Mouse (Mus musculus) hindbrain, embryonic 14.5 days (tissue): ENCODE data around the gene 2900011O08Rik. TPM values are rescaled to one million over a fixed set of nuclear protein-coding genes. Genes with fewer than 3 reads are reported as not detected.

Experiments
- ATAC-seq: fragments of 200-750 bp; cut with Nextera tagmentation; 2 replicates; pipeline ENCODE4 v1.8.0; 2017; ENCODE audit warnings: moderate number of reproducible peaks, mild to moderate bottlenecking, moderate TSS enrichment, moderate library complexity; ENCODE audit not compliant: low FRiP score
- DNase-seq: peaks from one replicate; pipeline ENCODE4 v3.0.0-alpha.2; 2015; ENCODE audit warnings: low spot score
- H3K27ac ChIP-seq: fragments of 300-500 bp; sonication (generic); 2 replicates; pipeline ENCODE4 v1.5.1; 2014; ENCODE audit warnings: mild to moderate bottlenecking, moderate library complexity
- H3K27me3 ChIP-seq: fragments of 300-500 bp; sonication (generic); 2 replicates; pipeline ENCODE4 v1.6.1; 2014; ENCODE audit warnings: mild to moderate bottlenecking, low read length, mixed read lengths; ENCODE audit not compliant: control insufficient read depth, insufficient read depth
- H3K36me3 ChIP-seq: fragments of 300-500 bp; sonication (generic); replicated peaks from 2 replicates; pipeline ENCODE4 v1.6.1; 2014; ENCODE audit not compliant: control insufficient read depth, insufficient read depth
- H3K4me1 ChIP-seq: fragments of 300-500 bp; sonication (generic); replicated peaks from 2 replicates; pipeline ENCODE4 v1.6.1; 2014; ENCODE audit warnings: antibody characterized with exemption, low read length, mixed read lengths; ENCODE audit not compliant: control insufficient read depth, insufficient read depth
- H3K4me2 ChIP-seq: fragments of 300-500 bp; sonication (generic); replicated peaks from 2 replicates; pipeline ENCODE4 v1.6.1; 2014; ENCODE audit warnings: mild to moderate bottlenecking, moderate library complexity
- H3K4me3 ChIP-seq: fragments of 300-500 bp; sonication (generic); replicated peaks from 2 replicates; pipeline ENCODE4 v1.5.1; 2014; ENCODE audit warnings: mild to moderate bottlenecking, low read length
- H3K9ac ChIP-seq: fragments of 300-500 bp; sonication (generic); 2 replicates; pipeline ENCODE4 v1.6.1; 2014
- H3K9me3 ChIP-seq: fragments of 300-500 bp; sonication (generic); 2 replicates; pipeline ENCODE4 v1.6.1; 2016; ENCODE audit warnings: low read length; ENCODE audit not compliant: control insufficient read depth
- WGBS: fragments of 180-500 bp; shearing (Covaris S2); extraction: QIAGEN DNeasy Blood & Tissue Kit; methylation state at CpG from one replicate; pipeline ENCODE4 v1.1.7; 2014; 5-methylcytosine and 5-hydroxymethylcytosine counted together
- polyA plus RNA-seq: library from polyadenylated mRNA; unstranded; fragments of >200 nt; fragmentation: Nextera tagmentation; extraction: Ambion mirVana; gene quantifications from 2 replicates; pipeline ENCODE4 v1.2.1, GENCODE M21; 2014

2900011O08Rik gene
- polyA plus RNA-seq, 1 experiment from 2014 or later, result 177 TPM

DNA sequence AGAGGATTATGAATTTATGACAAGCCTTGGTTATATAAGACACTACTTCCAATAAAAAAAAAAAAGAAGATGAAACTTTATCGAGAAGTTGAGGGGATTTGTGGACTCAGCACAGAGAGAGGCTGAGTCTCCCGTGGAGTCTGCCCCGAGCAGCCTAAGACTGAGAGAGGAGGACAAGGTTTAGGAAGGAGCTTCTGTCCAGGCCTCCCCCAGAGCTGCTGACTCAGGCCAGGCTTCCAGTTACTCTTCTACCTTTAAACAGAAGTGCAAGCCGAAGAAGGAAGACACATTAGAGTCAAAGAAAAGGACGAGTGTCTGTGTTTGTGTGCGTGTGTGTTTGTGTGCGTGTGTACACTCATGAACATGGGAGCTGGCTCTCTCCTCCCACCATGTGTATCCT lies 144.4 kb downstream of the 2900011O08Rik start:
- Histone ChIP-seq H3K4me1 (no peaks in the 10 kb centered on the region), H3K27ac (no peak overlapping the region), H3K4me2 (no peak overlapping the region), H3K9me3 (no peaks in the 10 kb centered on the region), H3K36me3 (peaks cover 99% of the 10 kb centered on the region), H3K9ac (no peak overlapping the region), H3K4me3 (no peak overlapping the region), H3K27me3 (no peaks in the 10 kb centered on the region)
- 86% methylated on average over 7 of the region's 7 CpGs for WGBS
- ATAC-seq (no peak), DNase-seq (no peak)

DNA sequence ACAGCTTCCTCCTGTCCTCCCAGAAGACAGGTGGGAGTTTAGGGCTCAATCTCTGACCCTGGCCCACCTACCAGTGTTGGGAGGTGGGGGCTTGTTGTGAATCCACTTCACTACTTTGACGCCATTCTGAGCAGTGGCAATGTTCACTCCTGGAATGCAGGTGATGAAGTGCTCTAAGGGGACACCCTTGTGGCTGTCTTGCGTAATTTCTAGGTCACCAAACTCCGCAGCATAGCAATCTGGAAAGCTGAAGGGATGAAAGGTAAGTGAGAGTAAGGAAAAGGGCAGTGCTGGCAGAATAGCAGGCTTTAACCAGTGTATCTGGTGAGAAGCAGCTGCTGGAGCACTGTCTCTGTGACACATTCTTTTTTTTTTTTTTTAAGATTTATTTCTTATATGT lies 145.0 kb downstream of the 2900011O08Rik start:
- H3K4me3 ChIP-seq, result no peak overlapping the region
- DNase-seq, result no peak
- H3K36me3 ChIP-seq, result peaks cover 99% of the 10 kb centered on the region
- H3K9ac ChIP-seq, result no peak overlapping the region
- ATAC-seq, result no peak
- no peak overlapping the region for H3K27ac ChIP-seq
- H3K27me3 ChIP-seq, result no peaks in the 10 kb centered on the region
- no peaks in the 10 kb centered on the region for H3K4me1 ChIP-seq
- no peak overlapping the region for H3K4me2 ChIP-seq
- H3K9me3 ChIP-seq, result no peaks in the 10 kb centered on the region
- WGBS, result 82% methylated on average over 3 of the region's 3 CpGs

DNA sequence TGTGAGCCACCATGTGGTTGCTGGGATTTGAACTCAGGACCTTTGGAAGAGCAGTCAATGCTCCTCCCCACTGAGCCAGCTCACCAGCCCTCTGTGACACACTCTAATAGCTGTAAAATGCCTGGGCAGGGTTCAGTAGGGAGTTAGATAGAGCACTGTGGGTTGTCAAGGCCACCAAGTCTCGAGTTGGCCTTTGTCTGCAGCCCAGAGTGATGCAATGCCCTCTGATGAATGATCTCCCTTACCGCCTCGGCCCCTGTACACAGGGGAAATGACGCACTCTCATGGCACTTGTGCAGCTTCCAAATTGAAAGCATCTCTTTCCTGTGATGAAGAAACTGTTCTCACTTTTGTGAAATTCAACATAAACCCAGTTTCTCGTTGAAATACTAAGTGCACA lies 145.4 kb downstream of the 2900011O08Rik start:
- no peak overlapping the region for H3K4me2 ChIP-seq
- DNase-seq, result no peak
- H3K27ac ChIP-seq, result no peak overlapping the region
- H3K4me1 ChIP-seq, result no peaks in the 10 kb centered on the region
- H3K27me3 ChIP-seq, result no peaks in the 10 kb centered on the region
- no peaks in the 10 kb centered on the region for H3K9me3 ChIP-seq
- H3K9ac ChIP-seq, result no peak overlapping the region
- 88% methylated on average over 5 of the region's 5 CpGs for WGBS
- peaks cover 99% of the 10 kb centered on the region for H3K36me3 ChIP-seq
- ATAC-seq, result no peak
- H3K4me3 ChIP-seq, result no peak overlapping the region

DNA sequence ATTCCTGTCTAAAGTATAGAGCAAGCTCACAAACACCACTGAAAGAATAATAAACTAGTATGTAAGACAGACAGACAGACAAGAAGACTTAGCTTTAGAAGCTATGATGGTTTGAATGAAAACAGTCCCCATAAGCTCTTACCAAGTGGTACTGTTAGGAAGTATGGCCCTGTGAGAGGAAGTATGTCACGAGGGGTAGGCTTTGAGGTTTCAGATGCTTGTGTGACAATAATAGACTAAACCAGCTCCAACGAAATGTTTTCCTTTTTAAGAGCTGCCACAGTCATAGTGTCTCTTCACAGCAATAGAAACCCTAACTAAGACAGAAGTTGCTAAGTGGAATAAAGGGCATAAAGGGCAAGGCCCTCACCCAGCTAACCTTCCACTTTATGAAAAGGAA lies 148.6 kb downstream of the 2900011O08Rik start:
- 89% methylated on average over 2 of the region's 2 CpGs for WGBS
- Histone ChIP-seq H3K4me1 (no peaks in the 10 kb centered on the region), H3K9me3 (no peaks in the 10 kb centered on the region), H3K4me2 (no peak overlapping the region), H3K27me3 (no peaks in the 10 kb centered on the region), H3K9ac (no peak overlapping the region), H3K36me3 (peaks cover 98% of the 10 kb centered on the region), H3K27ac (no peak overlapping the region), H3K4me3 (no peak overlapping the region)
- DNase-seq (no peak), ATAC-seq (no peak)

DNA sequence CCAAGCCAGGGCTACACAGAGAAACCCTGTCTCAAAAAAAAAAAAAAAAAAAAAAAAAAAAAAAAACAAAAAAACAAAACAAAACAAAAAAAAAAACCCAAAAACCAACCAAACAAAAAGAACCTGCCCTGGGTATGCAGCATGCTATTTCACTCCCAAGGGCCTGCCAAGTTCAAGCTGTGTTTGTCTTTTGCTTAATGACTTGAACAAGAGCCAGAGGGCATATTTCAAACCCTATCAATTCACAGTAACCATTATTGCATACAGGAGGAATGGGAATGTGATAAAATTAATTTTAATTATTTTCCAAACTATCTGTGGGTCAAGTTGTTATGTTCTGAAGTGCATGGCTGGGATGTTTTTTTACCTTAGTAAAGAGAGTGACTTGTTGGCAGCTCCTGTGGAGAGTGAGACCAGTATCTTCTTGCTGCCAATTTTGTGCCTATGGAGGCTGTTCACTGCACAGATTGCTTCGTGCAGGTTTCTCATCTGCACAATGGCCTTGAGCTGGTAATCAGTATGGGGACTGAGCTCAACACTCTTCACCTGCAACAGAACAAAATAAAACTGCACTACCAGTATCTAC lies 151.7 kb downstream of the 2900011O08Rik start:
- DNase-seq, result no peak
- WGBS, result 93% methylated on average over 1 of the region's 1 CpGs
- peaks cover 98% of the 10 kb centered on the region for H3K36me3 ChIP-seq

GRCm38 (mm10) chr16:14139106-14139505 lies 152.7 kb downstream of the 2900011O08Rik start:
- no peak overlapping the region for H3K27ac ChIP-seq
- no peak for DNase-seq
- H3K9ac ChIP-seq, result no peak overlapping the region
- H3K4me1 ChIP-seq, result no peaks in the 10 kb centered on the region
- H3K4me2 ChIP-seq, result no peak overlapping the region
- ATAC-seq, result no peak
- H3K36me3 ChIP-seq, result peaks cover 98% of the 10 kb centered on the region
- H3K9me3 ChIP-seq, result no peaks in the 10 kb centered on the region
- H3K4me3 ChIP-seq, result no peak overlapping the region
- no peaks in the 10 kb centered on the region for H3K27me3 ChIP-seq

More for the DNA sequence above, 151.7 kb downstream of the 2900011O08Rik start:
- H3K27me3 ChIP-seq, result no peaks in the 10 kb centered on the region
- no peak overlapping the region for H3K9ac ChIP-seq
- no peaks in the 10 kb centered on the region for H3K9me3 ChIP-seq
- no peak overlapping the region for H3K4me3 ChIP-seq
- ATAC-seq, result no peak
- no peak overlapping the region for H3K27ac ChIP-seq
- H3K4me2 ChIP-seq, result no peak overlapping the region
- no peaks in the 10 kb centered on the region for H3K4me1 ChIP-seq

DNA sequence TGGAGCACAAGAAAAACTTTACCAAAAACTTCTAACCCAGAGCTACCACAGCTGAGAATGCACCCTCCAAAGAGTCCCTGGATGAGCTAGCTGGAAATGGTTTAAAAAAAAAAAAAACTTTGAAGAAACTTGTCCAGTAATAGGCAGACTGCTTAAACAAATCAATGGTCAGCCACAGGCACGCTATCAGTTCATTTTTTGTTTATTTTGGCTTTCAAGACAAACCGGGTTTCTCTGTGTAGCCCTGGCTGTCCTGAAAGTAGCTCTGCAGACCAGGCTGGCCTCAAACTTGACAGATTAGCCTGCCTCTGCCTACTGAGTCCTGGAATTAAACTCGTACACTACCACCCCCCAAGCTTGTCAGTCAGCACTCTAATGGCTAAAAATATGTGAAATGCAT lies 156.9 kb downstream of the 2900011O08Rik start:
- Histone ChIP-seq H3K9me3 (no peaks in the 10 kb centered on the region), H3K9ac (no peak overlapping the region), H3K27me3 (no peaks in the 10 kb centered on the region), H3K27ac (no peak overlapping the region), H3K4me1 (no peaks in the 10 kb centered on the region), H3K36me3 (peaks cover 96% of the 10 kb centered on the region), H3K4me3 (no peak overlapping the region), H3K4me2 (no peak overlapping the region)
- DNase-seq, result no peak
- WGBS, result 93% methylated on average over 3 of the region's 3 CpGs
- no peak for ATAC-seq

DNA sequence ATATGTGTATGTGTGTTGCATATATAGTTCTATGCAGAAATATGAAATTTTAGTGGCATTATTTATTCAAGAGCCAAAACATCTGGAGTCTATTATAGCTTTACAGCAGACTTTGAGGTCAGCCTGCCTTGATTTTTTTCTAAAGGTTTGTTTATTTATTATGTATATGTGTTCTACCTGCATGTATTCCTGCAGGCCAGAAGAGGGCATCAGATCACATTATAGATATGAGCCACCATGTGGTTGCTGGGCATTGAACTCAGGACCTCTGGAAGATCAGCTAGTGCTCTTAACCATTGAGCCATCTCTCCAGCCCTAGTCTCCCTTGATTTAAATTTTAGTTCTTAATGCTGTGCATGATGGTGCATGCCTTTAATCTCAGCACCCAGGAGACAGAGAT lies 161.3 kb downstream of the 2900011O08Rik start:
- Histone ChIP-seq H3K36me3 (peaks cover 92% of the 10 kb centered on the region), H3K4me1 (no peaks in the 10 kb centered on the region), H3K27me3 (no peaks in the 10 kb centered on the region), H3K4me2 (no peak overlapping the region), H3K4me3 (no peak overlapping the region), H3K9ac (no peak overlapping the region), H3K9me3 (no peaks in the 10 kb centered on the region), H3K27ac (no peak overlapping the region)
- no peak for ATAC-seq
- DNase-seq, result no peak
